Mouse (Mus musculus): ENCODE data around the gene Piga.

The Piga gene

GRCm38 (mm10) chrX:164419471-164419939 lies at the start of gene Piga:
Gene Piga (plus strand): TSS chrX:164419787.
- DNase-seq, result peak; percentile 84

GRCm38 (mm10) chrX:164370576-164370975 lies 49.0 kb upstream of the Piga start:
- DNase-seq, result no peak

- DNase-seq, result no peak
Observed at GRCm38 (mm10) chrX:164373081-164373480, 46.5 kb upstream of the Piga start, which contains the start of gene Vegfd. Gene Vegfd (plus strand): TSS chrX:164373378.

GRCm38 (mm10) chrX:164374586-164374985 lies 45.0 kb upstream of the Piga start:
- no peak for DNase-seq

GRCm38 (mm10) chrX:164379721-164380120 lies 39.9 kb upstream of the Piga start:
- no peak for DNase-seq

GRCm38 (mm10) chrX:164381618-164382408 lies 37.8 kb upstream of the Piga start:
- DNase-seq, result peak; percentile 89

GRCm38 (mm10) chrX:164394091-164394490 lies 25.5 kb upstream of the Piga start:
- no peak for DNase-seq

- DNase-seq, result no peak
Observed at GRCm38 (mm10) chrX:164398456-164398855, 21.1 kb upstream of the Piga start.

- no peak for DNase-seq
Observed at GRCm38 (mm10) chrX:164405080-164405649, 14.4 kb upstream of the Piga start.

GRCm38 (mm10) chrX:164406133-164407022 lies 13.2 kb upstream of the Piga start:
- DNase-seq, result peak; percentile 38

- DNase-seq, result no peak
Observed at GRCm38 (mm10) chrX:164408301-164408927, 11.2 kb upstream of the Piga start.

- DNase-seq, result no peak
Observed at GRCm38 (mm10) chrX:164410562-164410961, 9.0 kb upstream of the Piga start.

- no peak for DNase-seq
Observed at GRCm38 (mm10) chrX:164416803-164417202, 2.8 kb upstream of the Piga start.

- DNase-seq, result no peak
Observed at GRCm38 (mm10) chrX:164418008-164418407, 1.6 kb upstream of the Piga start.

GRCm38 (mm10) chrX:164419955-164420354 lies 368 bp downstream of the Piga start:
- no peak for DNase-seq

- DNase-seq, result no peak
Observed at GRCm38 (mm10) chrX:164420518-164420917, 931 bp downstream of the Piga start.

GRCm38 (mm10) chrX:164424821-164425220 lies 5.2 kb downstream of the Piga start:
- no peak for DNase-seq

GRCm38 (mm10) chrX:164427295-164427694 lies 7.7 kb downstream of the Piga start:
- no peak for DNase-seq

GRCm38 (mm10) chrX:164428224-164428623 lies 8.6 kb downstream of the Piga start:
- DNase-seq, result no peak

GRCm38 (mm10) chrX:164430621-164431020 lies 11.0 kb downstream of the Piga start:
- no peak for DNase-seq

- no peak for DNase-seq
Observed at GRCm38 (mm10) chrX:164431133-164431532, 11.5 kb downstream of the Piga start.

GRCm38 (mm10) chrX:164431541-164431940 lies 12.0 kb downstream of the Piga start:
- DNase-seq, result no peak

- no peak for DNase-seq
Observed at GRCm38 (mm10) chrX:164432682-164433081, 13.1 kb downstream of the Piga start.

Measured in thymus, postnatal 4 days (tissue).